In genomic region chr17:45948314-45948935, GRCm38 (mm10) we compare ENCODE assay signal across 25 mouse cellular contexts.
DNase-seq lines count a peak whose midpoint lies in the region; ATAC-seq and TF ChIP-seq lines count a peak whose summit lies in the region.
"Had no signal": no experiment of that assay in that cellular context is flagged by ENCODE, and none has a peak within 500 bp of the region (broad histone marks: within the 10 kb centered on the region; RNA-seq: fewer than 3 reads in every experiment).

No protein-coding gene starts in this region.

- WGBS in heart, embryonic 10.5 days, result 53% methylated on average over 5 of the region's 5 CpGs
- WGBS in heart, embryonic 11.5 days (ENCODE audit: insufficient replicate concordance), result 34% methylated on average over 5 of the region's 5 CpGs
- 56% methylated on average over 5 of the region's 5 CpGs for WGBS in lung, postnatal 0 days
- WGBS in liver, embryonic 12.5 days (ENCODE audit: insufficient replicate concordance), result 48% methylated on average over 5 of the region's 5 CpGs

- DNase-seq in heart, embryonic 10.5 days (ENCODE audit: low spot score), result no peak
- DNase-seq in lung, postnatal 0 days (ENCODE audit: low spot score), result no peak
- no peak for DNase-seq in lung, postnatal 25 days (ENCODE audit: low spot score)
- DNase-seq in yolk sac, embryonic 10.5 days (ENCODE audit: low spot score), result peak; percentile 88
- DNase-seq in adrenal gland, postnatal 25 days, result no peak
- DNase-seq: adrenal gland, adult 8-10 months; adrenal gland, postnatal 36 days; cerebellum, adult 18-20 months; cerebellum, adult 9-10 months; cerebellum, postnatal 14 days; forebrain, postnatal 0 days; gastrocnemius, adult 2 months; gastrocnemius, postnatal 14 days; heart, adult 11 months; heart, postnatal 14 days; heart, postnatal 4 days had no signal

- no peaks in the 10 kb centered on the region for H3K36me3 ChIP-seq in heart, embryonic 10.5 days
- no peaks in the 10 kb centered on the region for H3K36me3 ChIP-seq in heart, embryonic 11.5 days (ENCODE audit: control insufficient read depth, insufficient read depth, low read length)
- H3K36me3 ChIP-seq in lung, postnatal 0 days (ENCODE audit: insufficient read depth, low read length), result no peaks in the 10 kb centered on the region
- no peaks in the 10 kb centered on the region for H3K36me3 ChIP-seq in liver, embryonic 12.5 days
- H3K36me3 ChIP-seq: embryonic facial prominence, embryonic 12.5 days; embryonic facial prominence, embryonic 15.5 days; heart, embryonic 13.5 days had no signal

- H3K9me3 ChIP-seq in heart, embryonic 10.5 days, result no peaks in the 10 kb centered on the region
- no peaks in the 10 kb centered on the region for H3K9me3 ChIP-seq in heart, embryonic 11.5 days (replicated peaks; ENCODE audit: control insufficient read depth, low read length)
- no peaks in the 10 kb centered on the region for H3K9me3 ChIP-seq in lung, postnatal 0 days (ENCODE audit: low read length)
- H3K9me3 ChIP-seq in liver, embryonic 12.5 days (replicated peaks), result no peaks in the 10 kb centered on the region
- H3K9me3 ChIP-seq: embryonic facial prominence, embryonic 12.5 days; embryonic facial prominence, embryonic 15.5 days; heart, embryonic 13.5 days had no signal

- 0 out of 2 replicates have a peak overlapping the region, but pooled peaks have one; percentile 29 for H3K27ac ChIP-seq in heart, embryonic 10.5 days
- no peak overlapping the region for H3K27ac ChIP-seq in heart, embryonic 11.5 days (ENCODE audit: low read depth, low read length)
- peak overlapping the region; percentile 44; the same call in 1 of the 2 replicates for H3K27ac ChIP-seq in lung, postnatal 0 days (ENCODE audit: low read length)
- no peak overlapping the region for H3K27ac ChIP-seq in liver, embryonic 12.5 days
- H3K27ac ChIP-seq: embryonic facial prominence, embryonic 12.5 days; embryonic facial prominence, embryonic 15.5 days; gastrocnemius, adult 2 months; heart, embryonic 13.5 days; hindbrain, embryonic 14.5 days had no signal

- no peak overlapping the region for H3K4me3 ChIP-seq in heart, embryonic 10.5 days
- no peak overlapping the region for H3K4me3 ChIP-seq in heart, embryonic 11.5 days (ENCODE audit: low read depth, low read length)
- no peak overlapping the region for H3K4me3 ChIP-seq in lung, postnatal 0 days (ENCODE audit: low read depth, low read length)
- no peak overlapping the region for H3K4me3 ChIP-seq in liver, embryonic 12.5 days
- H3K4me3 ChIP-seq: embryonic facial prominence, embryonic 12.5 days; embryonic facial prominence, embryonic 15.5 days; gastrocnemius, adult 2 months; heart, embryonic 13.5 days had no signal

- H3K4me1 ChIP-seq in heart, embryonic 10.5 days, result peaks cover 42% of the 10 kb centered on the region
- H3K4me1 ChIP-seq in heart, embryonic 11.5 days (ENCODE audit: control insufficient read depth, insufficient read depth, low read length), result peaks cover 18% of the 10 kb centered on the region
- H3K4me1 ChIP-seq in lung, postnatal 0 days (ENCODE audit: insufficient read depth, low read depth, low read length), result peaks cover 10% of the 10 kb centered on the region
- no peaks in the 10 kb centered on the region for H3K4me1 ChIP-seq in liver, embryonic 12.5 days
- H3K4me1 ChIP-seq: embryonic facial prominence, embryonic 12.5 days; embryonic facial prominence, embryonic 15.5 days had no signal

- no peak for TF ChIP-seq EP300 in lung, postnatal 0 days (IDR thresholded peaks at IDR 0.05)

- H3K4me2 ChIP-seq in heart, embryonic 11.5 days, result no peak overlapping the region
- no peak overlapping the region for H3K4me2 ChIP-seq in lung, postnatal 0 days (replicated peaks; ENCODE audit: low read depth, low read length)
- H3K4me2 ChIP-seq in liver, embryonic 12.5 days, result no peak overlapping the region
- H3K4me2 ChIP-seq: embryonic facial prominence, embryonic 12.5 days; embryonic facial prominence, embryonic 15.5 days; heart, embryonic 13.5 days; hindbrain, embryonic 14.5 days had no signal

- H3K9ac ChIP-seq in heart, embryonic 11.5 days (ENCODE audit: low read depth, low read length), result no peak overlapping the region
- no peak overlapping the region for H3K9ac ChIP-seq in lung, postnatal 0 days (replicated peaks; ENCODE audit: low read depth)
- H3K9ac ChIP-seq in liver, embryonic 12.5 days, result no peak overlapping the region
- H3K9ac ChIP-seq: embryonic facial prominence, embryonic 12.5 days; embryonic facial prominence, embryonic 15.5 days; forebrain, postnatal 0 days; heart, embryonic 13.5 days; hindbrain, embryonic 14.5 days had no signal

- no peaks in the 10 kb centered on the region for H3K27me3 ChIP-seq in heart, embryonic 10.5 days (ENCODE audit: insufficient read depth, poor library complexity, severe bottlenecking)
- no peaks in the 10 kb centered on the region for H3K27me3 ChIP-seq in heart, embryonic 11.5 days (ENCODE audit: control insufficient read depth, insufficient read depth, low read length)
- no peaks in the 10 kb centered on the region for H3K27me3 ChIP-seq in lung, postnatal 0 days (replicated peaks; ENCODE audit: insufficient read depth, low read length)
- peaks cover 5% of the 10 kb centered on the region; the same call in 1 of the 2 replicates for H3K27me3 ChIP-seq in liver, embryonic 12.5 days (replicated peaks)

- ATAC-seq in heart, embryonic 11.5 days (replicated peaks; ENCODE audit: insufficient number of reproducible peaks, low FRiP score, low TSS enrichment), result no peak
- ATAC-seq in lung, postnatal 0 days, result no peak
- peak; percentile 50; the same call in 1 of the 2 replicates for ATAC-seq in liver, embryonic 12.5 days
- no peak for ATAC-seq in megakaryocyte progenitor cell, adult 5-6 weeks (replicated peaks; ENCODE audit: poor library complexity)
- ATAC-seq: activated CD4-positive, CD25-positive, alpha-beta regulatory T cell, adult 4 months; forebrain, embryonic 14.5 days; forebrain, postnatal 0 days had no signal

- TF ChIP-seq CTCF in lung, postnatal 0 days (IDR thresholded peaks at IDR 0.05), result no peak

Comparison
In these comparisons a context has a peak if more than half of its experiments do, and no peak if none do; other contexts are left out.
1. H3K27ac ChIP-seq: peak in heart, embryonic 10.5 days (single experiment) and lung, postnatal 0 days (single experiment); none in heart, embryonic 11.5 days (single experiment) and liver, embryonic 12.5 days (single experiment).